Mouse (Mus musculus) left cerebral cortex, postnatal 36 days (tissue): ENCODE data around the gene Tmem140. TPM values are rescaled to one million over a fixed set of nuclear protein-coding genes. Genes with fewer than 3 reads are reported as not detected.

Experiments
- DNase-seq, 2 experiments: peaks; one replicate each; pipeline ENCODE4 v3.0.0; 2021 to 2022; ENCODE audit warnings: low spot score in 2 of 2, mixed read lengths in 1 of 2
- intact Hi-C: fragments of 180-260 bp; cut with DNase I; formaldehyde crosslinking; loops from one replicate; pipeline ENCODE4 v1.15.1; 2025
- total RNA-seq, 2 experiments: library from RNA; stranded (reverse); gene quantifications; 2 replicates each; pipeline ENCODE4 v1.2.3; 2021

The Tmem140 gene
- 1 to 10 TPM; 3.1 to 3.5 TPM for total RNA-seq

DNA sequence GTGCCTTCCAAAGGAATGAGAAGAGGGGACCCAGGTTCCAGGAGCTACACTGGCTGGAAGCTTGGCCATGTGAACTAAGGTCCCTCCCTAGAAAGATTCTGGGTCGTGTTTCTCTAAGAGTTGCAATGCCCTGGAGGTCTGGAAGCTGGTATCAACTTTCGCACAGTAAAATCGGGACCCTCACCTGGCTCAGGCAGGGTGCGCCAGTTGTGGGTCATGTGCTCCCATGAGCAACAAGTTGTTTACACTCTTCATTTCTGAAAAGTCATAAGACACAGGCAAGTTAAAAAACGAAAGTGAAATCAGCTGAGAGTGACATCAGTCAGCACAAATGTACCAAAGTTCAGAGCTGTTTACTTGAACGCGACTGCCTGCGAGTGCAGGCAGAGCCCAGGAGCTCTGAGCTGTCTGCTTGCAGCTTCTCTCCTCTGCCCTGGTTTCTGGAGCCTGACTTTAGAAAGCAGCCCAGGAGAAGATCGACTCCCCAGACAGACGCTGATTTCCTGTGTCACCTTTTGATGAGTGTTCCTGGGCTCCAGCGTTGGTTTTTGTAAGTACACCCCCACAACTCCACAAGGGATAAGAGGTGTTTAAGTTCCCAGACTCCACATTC, at the start of gene Tmem140:
Tmem140 (plus strand) TSS at position 356 of the 613 bp plus-strand sequence.
- DNase-seq = peak in 1 of 2 experiments; percentile 4
- intact Hi-C loops = no loop called here

- intact Hi-C loops = no loop called here
- peak in 1 of 2 experiments; percentile 6 for DNase-seq
Observed at GRCm38 (mm10) chr6:34824406-34824805, 38.5 kb upstream of the Tmem140 start.

DNA sequence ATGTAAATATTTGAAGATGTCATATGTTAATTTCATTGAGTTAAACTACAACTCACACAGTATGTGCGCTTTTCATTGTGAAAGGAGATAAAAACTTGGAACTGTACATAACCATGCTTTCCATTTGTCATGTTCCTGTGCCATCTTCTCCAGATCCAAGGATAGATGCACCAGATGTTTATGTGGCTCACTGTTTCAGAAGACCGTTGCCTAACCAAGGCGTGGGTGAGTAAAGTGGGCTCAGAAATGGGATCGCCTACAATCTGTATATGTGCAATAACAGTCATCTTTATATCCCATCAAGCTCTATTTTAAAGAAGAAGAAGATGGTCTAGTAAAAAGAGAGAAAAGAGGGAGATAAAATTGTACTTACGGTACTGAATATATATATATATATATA, 30.6 kb upstream of the Tmem140 start:
- DNase-seq = peak; percentile 11 to 41

GRCm38 (mm10) chr6:34861546-34862053, 1.3 kb upstream of the Tmem140 start:
- intact Hi-C loops = no loop called here

More for the DNA sequence above, 30.6 kb upstream of the Tmem140 start:
- intact Hi-C loops = no loop called here

DNA sequence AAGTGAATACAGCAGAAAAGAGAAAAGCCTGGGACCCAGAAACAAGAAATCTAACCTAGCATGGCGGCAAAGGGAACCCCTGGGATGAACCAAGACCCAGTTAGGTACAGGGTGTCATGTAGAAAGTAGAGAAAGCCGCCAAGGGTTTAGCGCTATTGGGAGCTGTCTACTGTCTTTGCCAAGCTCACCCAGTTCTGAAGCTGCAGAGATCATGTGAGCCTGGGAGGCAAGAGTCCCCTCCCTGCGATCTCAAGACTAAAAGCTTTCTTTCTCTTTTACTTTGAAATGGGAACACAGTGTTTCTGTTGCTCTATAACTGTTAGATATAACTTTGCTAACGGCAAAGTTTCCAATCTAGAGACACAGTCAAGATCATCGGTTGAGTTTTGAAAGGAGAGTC, 565 bp upstream of the Tmem140 start:
- intact Hi-C loops = no loop called here
- DNase-seq = no peak

More at GRCm38 (mm10) chr6:34861546-34862053, 1.3 kb upstream of the Tmem140 start:
- no peak for DNase-seq

DNA sequence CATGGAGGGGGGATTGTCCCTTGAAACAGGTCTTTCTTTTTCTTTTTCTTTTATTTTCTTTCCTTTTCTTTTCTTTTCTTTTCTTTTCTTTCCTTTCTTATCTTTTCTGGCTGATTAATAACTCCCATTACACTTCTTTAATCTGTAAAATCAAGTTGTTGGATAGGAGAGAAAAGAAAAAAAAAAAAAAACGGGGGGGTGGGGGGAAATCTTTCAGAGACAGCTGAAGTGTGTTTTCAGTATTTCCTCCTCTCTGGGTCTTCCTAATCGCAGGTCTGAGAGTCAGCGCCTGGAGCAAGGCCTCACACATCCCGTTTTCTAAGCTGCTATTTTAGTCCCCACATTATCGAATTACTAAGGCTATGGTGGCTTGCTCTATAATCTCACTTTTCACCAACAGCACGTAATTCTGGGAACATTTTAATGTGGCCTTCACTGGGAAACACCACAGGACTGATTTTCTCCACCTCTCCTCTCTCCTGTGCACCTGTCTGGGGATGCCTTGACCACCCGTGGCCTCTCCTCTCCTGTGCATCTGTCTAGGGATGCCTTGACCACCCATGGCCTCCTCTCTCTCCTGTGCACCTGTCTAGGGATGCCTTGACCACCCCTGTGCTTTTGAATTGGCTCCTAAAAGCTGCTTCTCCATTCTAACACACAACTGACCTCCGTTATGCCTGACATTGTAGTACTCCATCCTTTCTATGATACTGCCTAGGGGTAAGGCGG, 1.0 kb downstream of the Tmem140 start:
- intact Hi-C loops = no loop called here
- DNase-seq = no peak

- intact Hi-C loops = no loop called here
- DNase-seq = no peak
Observed at GRCm38 (mm10) chr6:34865213-34865612, 2.3 kb downstream of the Tmem140 start.

GRCm38 (mm10) chr6:34865711-34866593, 3.0 kb downstream of the Tmem140 start:
- intact Hi-C loops = no loop called here
- DNase-seq = no peak

DNA sequence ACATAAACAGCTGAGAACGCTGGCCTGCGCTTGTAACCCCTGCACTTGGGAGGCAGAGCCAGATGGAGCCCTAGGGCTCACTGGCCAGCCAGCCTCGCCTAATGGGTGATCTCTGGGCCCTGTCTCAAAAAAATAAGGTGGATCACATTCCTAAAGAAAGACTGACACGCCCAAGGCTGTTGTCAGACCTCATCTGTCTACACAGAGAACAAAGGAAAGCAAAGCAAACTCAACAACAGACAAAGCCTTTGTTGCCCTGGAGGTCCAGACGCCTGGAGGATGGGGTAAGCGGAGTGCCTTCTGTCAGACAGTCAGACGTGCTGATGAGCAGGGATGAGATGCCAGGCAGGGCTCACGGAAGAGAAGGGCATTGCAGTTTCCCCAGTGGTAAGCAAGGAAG, 3.8 kb downstream of the Tmem140 start:
- no peak for DNase-seq
- intact Hi-C loops = no loop called here

DNA sequence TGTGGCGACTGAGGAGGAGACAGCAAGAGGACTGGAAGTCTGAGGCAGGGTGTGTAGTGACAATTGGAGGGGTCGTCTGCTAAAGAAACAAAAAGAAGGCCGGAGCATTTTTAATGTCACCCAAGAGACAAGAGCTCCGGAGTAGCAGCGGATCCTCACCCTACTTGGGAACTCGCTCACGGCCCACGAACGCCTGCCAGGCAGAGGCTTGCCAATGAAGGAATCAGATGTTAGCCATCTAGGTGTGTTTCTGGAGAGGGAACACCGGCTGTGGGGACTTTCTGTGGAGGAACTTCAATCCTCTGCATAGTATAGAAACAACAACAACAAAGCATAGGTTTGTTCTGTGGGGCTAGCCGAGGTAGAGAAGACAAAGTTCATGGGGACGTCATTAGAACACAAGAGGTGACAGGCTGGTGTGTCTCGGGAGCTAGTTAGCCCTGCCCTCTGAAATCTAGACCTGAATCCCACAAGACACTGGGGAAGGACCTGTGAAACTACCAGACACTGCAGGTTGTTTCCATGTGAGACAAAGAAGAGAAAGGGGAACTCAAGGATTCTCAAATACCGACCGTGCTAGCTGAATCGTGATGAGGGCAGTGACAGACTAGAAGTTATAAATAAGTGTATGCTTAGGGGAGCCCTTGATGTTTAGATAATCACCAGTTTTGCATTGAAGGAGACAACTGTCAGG, 4.5 kb downstream of the Tmem140 start:
- intact Hi-C loops = no loop called here
- no peak for DNase-seq

DNA sequence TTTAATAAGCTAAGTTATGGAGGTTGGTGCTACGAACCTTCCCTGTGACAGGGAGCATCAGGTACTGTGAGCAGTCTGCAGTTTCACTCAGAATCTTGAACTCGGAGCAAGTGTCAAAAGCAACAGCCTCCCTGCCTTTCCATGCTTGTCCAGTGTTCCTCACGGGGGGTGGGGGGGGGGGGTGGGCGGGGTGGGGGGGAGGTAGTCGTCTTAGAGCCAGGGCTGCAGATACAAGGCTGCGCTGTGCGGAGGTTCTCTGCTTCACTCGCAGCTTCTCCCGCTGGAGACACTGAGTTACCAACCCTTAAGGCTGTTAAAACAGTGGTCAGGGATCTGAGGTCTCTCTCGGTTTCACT, 5.0 kb downstream of the Tmem140 start:
- intact Hi-C loops = no loop called here
- DNase-seq = no peak

DNA sequence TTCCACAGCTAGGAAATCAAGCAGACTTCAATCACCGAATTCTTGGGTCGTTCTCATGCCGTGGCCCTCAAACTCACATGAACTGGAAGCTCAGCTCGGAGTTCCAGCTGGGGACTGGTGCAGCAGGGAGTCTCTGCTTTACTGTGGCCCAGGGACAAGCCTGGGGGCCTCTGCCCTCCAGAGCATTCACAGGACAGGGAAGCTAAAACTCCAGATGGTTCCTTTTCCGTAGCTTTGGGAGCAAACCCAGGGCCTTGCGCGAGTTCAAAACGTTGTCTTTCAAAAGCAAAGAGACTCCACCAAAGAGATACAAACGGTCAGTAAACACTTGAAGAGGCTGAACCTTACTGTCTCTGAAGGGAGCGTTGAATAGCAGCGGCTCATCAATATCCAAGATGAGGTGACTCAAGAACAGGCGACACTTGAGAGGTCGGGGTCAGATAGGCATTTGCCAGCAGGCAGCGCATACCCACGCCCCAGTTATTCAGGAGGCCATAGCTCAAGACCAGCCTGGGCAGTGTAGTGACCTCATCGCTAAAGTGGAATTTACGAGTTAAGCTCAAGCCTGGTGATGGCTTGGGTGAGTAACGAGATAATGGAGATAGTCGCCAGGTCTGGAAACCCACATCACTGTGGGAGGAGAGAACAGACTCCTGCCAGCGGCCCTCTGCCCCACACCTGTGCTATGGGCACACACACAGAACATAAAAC, 5.7 kb downstream of the Tmem140 start:
- DNase-seq = no peak
- intact Hi-C loops = no loop called here

DNA sequence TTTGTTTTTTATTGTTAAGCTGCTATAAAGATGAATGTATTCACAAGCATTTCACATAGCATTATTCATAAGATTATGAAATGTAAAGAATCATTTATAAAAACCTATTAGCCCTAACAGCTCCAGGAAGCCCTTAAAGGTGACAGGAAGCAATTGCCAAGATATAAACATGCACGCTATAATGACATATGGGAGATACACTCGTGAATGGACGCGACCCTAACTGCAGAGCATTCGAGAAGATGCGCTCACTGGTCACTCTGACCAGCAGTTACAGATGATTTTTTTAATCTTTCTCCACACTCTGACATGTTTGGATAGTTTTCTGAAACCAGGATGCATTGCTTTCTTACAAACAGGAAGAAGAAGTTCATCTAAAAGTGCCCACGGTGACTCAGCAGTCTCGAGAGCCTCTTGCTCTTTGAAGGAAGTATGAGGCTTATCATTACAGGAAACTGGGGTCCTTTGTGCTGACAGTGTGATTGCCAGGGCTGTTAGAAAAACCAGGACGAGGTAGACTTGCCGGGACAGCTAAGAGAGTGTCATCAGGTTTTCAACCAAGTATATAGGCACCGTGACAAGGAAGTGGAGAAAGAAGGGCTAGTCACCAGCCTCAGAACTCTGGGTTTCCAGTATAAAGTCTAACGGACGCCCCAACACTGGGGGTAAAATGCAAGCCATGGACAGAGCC, 6.4 kb downstream of the Tmem140 start:
- intact Hi-C loops = no loop called here
- no peak for DNase-seq

DNA sequence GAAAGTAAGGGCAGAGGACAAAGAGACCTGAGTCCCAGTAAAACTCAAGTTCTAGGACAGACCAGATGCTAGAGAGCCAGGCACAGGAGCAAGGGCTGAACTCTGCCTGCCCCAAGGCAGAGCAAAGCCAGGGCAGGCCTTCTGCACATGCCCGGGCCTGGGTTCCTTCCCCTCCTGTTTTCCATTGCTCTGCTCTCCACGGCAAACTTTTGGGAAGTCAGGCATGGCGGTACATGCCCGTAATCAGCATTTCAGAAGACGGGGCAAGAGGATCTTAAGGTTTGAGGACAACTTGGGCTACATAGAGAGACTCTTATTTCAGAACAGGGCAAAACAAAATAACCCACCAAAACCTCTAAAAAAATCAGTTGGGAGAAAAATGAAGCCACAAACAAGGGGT, 7.2 kb downstream of the Tmem140 start:
- DNase-seq = no peak
- intact Hi-C loops = loop anchor here (10.0 kb wide), 1 partner anchor 355 kb away; no protein-coding TSS in a partner anchor

- no peak for DNase-seq
- intact Hi-C loops = loop anchor here (10.0 kb wide), 1 partner anchor 356 kb away; no protein-coding TSS in a partner anchor
Observed at GRCm38 (mm10) chr6:34870724-34871123, 7.8 kb downstream of the Tmem140 start.

DNA sequence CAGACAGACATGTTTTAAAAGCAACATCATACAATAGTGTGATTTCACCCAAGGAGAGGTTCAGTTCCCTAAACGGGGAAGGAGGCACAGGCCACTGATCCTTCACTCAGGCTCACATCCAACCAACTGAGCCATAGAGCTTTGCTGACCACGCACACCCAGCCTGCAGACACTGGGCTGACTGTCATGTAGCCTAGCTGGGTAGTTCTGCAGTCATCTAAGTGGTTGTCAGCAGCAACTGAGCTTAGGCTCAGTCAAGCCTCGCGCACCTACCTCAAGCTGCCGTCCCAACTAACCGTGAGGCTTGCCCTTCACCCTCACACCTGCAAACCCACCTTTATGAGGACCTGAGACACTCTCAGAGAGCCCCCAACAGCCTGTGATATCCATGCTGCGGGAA, 9.0 kb downstream of the Tmem140 start:
- DNase-seq = no peak
- intact Hi-C loops = loop anchor here (10.0 kb wide), 1 partner anchor 357 kb away; no protein-coding TSS in a partner anchor

- intact Hi-C loops = loop anchor here (10.0 kb wide), 1 partner anchor 358 kb away; no protein-coding TSS in a partner anchor
- DNase-seq = no peak
Observed at GRCm38 (mm10) chr6:34872871-34873270, 9.9 kb downstream of the Tmem140 start.
